Mouse (Mus musculus) kidney, adult 2 months (tissue): ENCODE data around the gene Smim24. TPM values are rescaled to one million over a fixed set of nuclear protein-coding genes. Genes with fewer than 3 reads are reported as not detected.
A peak's percentile ranks its signal among the peaks of the same experiment; 100 is the strongest.

Experiments
- DNase-seq: peaks from one replicate; pipeline ENCODE4 v3.0.0; 2021
- H3K27ac ChIP-seq: fragments of 200-500 bp; 2 replicates; pipeline ENCODE4 v1.5.1; 2012; ENCODE audit warnings: low read depth, low read length, control low read depth, inconsistent platforms; ENCODE audit not compliant: insufficient read depth
- H3K27me3 ChIP-seq: fragments of 200-500 bp; replicated peaks from 2 replicates; pipeline ENCODE4 v1.6.1; 2012; ENCODE audit warnings: mild to moderate bottlenecking, moderate library complexity, low read length, inconsistent platforms; ENCODE audit not compliant: control insufficient read depth, insufficient read depth
- H3K36me3 ChIP-seq: fragments of 200-500 bp; 2 replicates; pipeline ENCODE4 v1.6.1; 2012; ENCODE audit warnings: mild to moderate bottlenecking, moderate library complexity, low read length, inconsistent platforms; ENCODE audit not compliant: control insufficient read depth, insufficient read depth
- H3K4me1 ChIP-seq: fragments of 200-500 bp; 2 replicates; pipeline ENCODE4 v1.6.1; 2011; ENCODE audit warnings: low read length; ENCODE audit not compliant: control insufficient read depth, insufficient read depth
- H3K4me3 ChIP-seq: fragments of 200-500 bp; 2 replicates; pipeline ENCODE4 v1.5.1; 2011; ENCODE audit warnings: mild to moderate bottlenecking, low read depth, low read length, control low read depth; ENCODE audit not compliant: insufficient read depth
- CTCF ChIP-seq: fragments of 200-500 bp; conservative IDR thresholded peaks from 2 replicates; pipeline ENCODE4 v1.5.1; 2011; ENCODE audit warnings: low read depth, mild to moderate bottlenecking, control low read depth, low read length, moderate library complexity, mixed read lengths; ENCODE audit not compliant: insufficient read depth, insufficient read length
- POLR2A ChIP-seq: fragments of 200-500 bp; IDR thresholded peaks from one replicate; pipeline ENCODE4 v1.6.1; 2011; ENCODE audit warnings: low read depth, low read length, control low read depth
- WGBS: fragments of 180-500 bp; shearing (Covaris S2); methylation state at CpG from one replicate; pipeline ENCODE4 v1.1.7; 2018; 5-methylcytosine and 5-hydroxymethylcytosine counted together
- polyA plus RNA-seq: library from polyadenylated mRNA; depleted of rRNA; stranded (reverse); fragments of >200 nt; gene quantifications from 2 replicates; pipeline ENCODE4 v1.2.3, GENCODE M21; 2012

Gene Smim24
- polyA plus RNA-seq, 1 experiment = 694 TPM

- Histone ChIP-seq H3K4me3 (no peak overlapping the region), H3K36me3 (no peaks in the 10 kb centered on the region), H3K27ac (no peak overlapping the region), H3K4me1 (peaks cover 21% of the 10 kb centered on the region), H3K27me3 (no peaks in the 10 kb centered on the region)
- WGBS = 38% methylated on average over 1 of the region's 1 CpGs
- TF ChIP-seq CTCF (no peak), POLR2A (no peak)
- DNase-seq = peak; percentile 76
Observed at GRCm38 (mm10) chr10:81358841-81359240, 34.0 kb upstream of the Smim24 start.

DNA sequence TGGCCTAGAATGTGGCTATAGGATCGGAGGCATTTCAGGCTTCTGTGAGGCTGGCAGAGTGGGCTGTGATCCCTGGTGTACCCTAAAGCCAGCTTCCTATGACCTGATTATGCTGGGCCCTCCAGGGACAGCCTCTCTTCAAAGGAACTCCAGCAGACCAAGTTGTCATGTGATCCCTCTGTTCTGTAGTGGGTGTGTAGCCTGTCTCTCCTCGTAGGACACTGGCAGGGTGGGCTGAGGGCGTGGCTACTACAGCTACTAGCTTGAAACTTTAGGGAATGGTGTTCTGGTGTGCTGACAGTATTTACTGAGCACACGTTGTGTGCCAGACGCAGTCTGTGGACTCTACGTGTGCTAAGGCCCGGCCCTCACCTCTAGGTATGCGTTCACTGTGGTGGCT, 32.1 kb upstream of the Smim24 start:
- no peak overlapping the region for H3K27ac ChIP-seq
- TF ChIP-seq POLR2A (no peak), CTCF (no peak)
- H3K4me1 ChIP-seq = peaks cover 21% of the 10 kb centered on the region
- 75% methylated on average over 8 of the region's 8 CpGs for WGBS
- no peak for DNase-seq
- H3K36me3 ChIP-seq = no peaks in the 10 kb centered on the region
- H3K27me3 ChIP-seq = no peaks in the 10 kb centered on the region
- no peak overlapping the region for H3K4me3 ChIP-seq

DNA sequence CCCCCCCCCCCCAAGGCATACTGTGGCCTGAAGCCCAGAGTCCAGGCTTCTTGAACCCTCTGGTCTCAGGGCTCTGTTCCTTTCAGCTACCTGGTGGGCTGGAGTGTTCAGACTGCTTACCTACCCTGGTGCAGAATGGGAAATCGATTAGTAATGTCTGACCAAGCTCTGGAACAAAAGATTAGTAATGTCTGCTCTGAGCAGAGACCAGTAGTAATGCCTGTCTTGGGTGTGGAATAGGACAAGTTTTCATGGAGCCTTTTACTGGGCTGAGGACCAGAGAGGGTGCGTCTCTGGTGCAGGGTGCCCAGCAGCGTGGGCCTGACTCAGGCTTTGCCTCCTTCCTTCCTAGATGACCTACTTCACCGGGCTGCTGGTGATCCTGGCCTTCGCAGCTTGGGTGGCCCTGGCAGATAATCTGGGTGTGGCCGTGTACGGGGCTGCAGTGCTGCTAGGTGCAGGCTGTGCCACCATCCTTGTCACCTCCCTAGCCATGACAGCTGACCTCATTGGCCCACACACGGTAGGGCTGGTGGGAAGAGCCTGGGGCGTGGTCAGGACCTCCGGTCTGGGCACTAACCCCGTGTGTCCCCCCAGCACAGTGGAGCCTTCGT, 30.4 kb upstream of the Smim24 start:
- no peak overlapping the region for H3K27ac ChIP-seq
- TF ChIP-seq POLR2A = no peak
- TF ChIP-seq CTCF = no peak
- peaks cover 12% of the 10 kb centered on the region for H3K4me1 ChIP-seq
- H3K4me3 ChIP-seq = no peak overlapping the region
- no peak for DNase-seq
- H3K36me3 ChIP-seq = no peaks in the 10 kb centered on the region
- WGBS = 84% methylated on average over 12 of the region's 12 CpGs
- H3K27me3 ChIP-seq = no peaks in the 10 kb centered on the region

GRCm38 (mm10) chr10:81363436-81364346, 29.2 kb upstream of the Smim24 start:
- peak; percentile 67 for DNase-seq
- TF ChIP-seq CTCF (no peak), POLR2A (no peak)
- 26% methylated on average over 54 of the region's 54 CpGs for WGBS
- peak overlapping the region; percentile 14; the same call in 1 of the 2 replicates for H3K4me3 ChIP-seq
- H3K27ac ChIP-seq = no peak overlapping the region
- peaks cover 7% of the 10 kb centered on the region for H3K4me1 ChIP-seq
- H3K36me3 ChIP-seq = no peaks in the 10 kb centered on the region
- no peaks in the 10 kb centered on the region for H3K27me3 ChIP-seq

- TF ChIP-seq CTCF (no peak), POLR2A (no peak)
- no peaks in the 10 kb centered on the region for H3K36me3 ChIP-seq
- no peaks in the 10 kb centered on the region for H3K27me3 ChIP-seq
- DNase-seq = no peak
- peaks cover 5% of the 10 kb centered on the region; the same call in 1 of the 2 replicates for H3K4me1 ChIP-seq
- 27% methylated on average over 28 of the region's 28 CpGs for WGBS
- H3K27ac ChIP-seq = no peak overlapping the region
- H3K4me3 ChIP-seq = no peak overlapping the region
Observed at GRCm38 (mm10) chr10:81364666-81365065, 28.2 kb upstream of the Smim24 start.

- H3K27ac ChIP-seq = no peak overlapping the region
- DNase-seq = no peak
- H3K36me3 ChIP-seq = no peaks in the 10 kb centered on the region
- peaks cover 1% of the 10 kb centered on the region; the same call in 1 of the 2 replicates for H3K4me1 ChIP-seq
- H3K4me3 ChIP-seq = no peak overlapping the region
- TF ChIP-seq POLR2A = no peak
- TF ChIP-seq CTCF = no peak
- H3K27me3 ChIP-seq = no peaks in the 10 kb centered on the region
- WGBS = 60% methylated on average over 4 of the region's 4 CpGs
Observed at GRCm38 (mm10) chr10:81365073-81365472, 27.8 kb upstream of the Smim24 start.
